Mouse (Mus musculus) embryonic facial prominence, embryonic 15.5 days (tissue): Measurements from ENCODE around the gene Galnt7. TPM values are rescaled to one million over a fixed set of nuclear protein-coding genes. Genes with fewer than 3 reads are reported as not detected.

Experiments used
- ATAC-seq: fragments of 200-750 bp; cut with Nextera tagmentation; 2 replicates; pipeline ENCODE4 v1.8.0; 2017; ENCODE audit warnings: low read depth, moderate TSS enrichment; ENCODE audit not compliant: insufficient number of reproducible peaks, low FRiP score, low TSS enrichment
- H3K27ac ChIP-seq: fragments of 300-500 bp; sonication (generic); replicated peaks from 2 replicates; pipeline ENCODE4 v1.5.1; 2015; ENCODE audit warnings: mild to moderate bottlenecking, inconsistent platforms
- H3K27me3 ChIP-seq: fragments of 300-500 bp; sonication (generic); 2 replicates; pipeline ENCODE4 v1.6.1; 2015; ENCODE audit warnings: inconsistent platforms
- H3K36me3 ChIP-seq: fragments of 300-500 bp; sonication (generic); 2 replicates; pipeline ENCODE4 v1.6.1; 2015; ENCODE audit warnings: mild to moderate bottlenecking, inconsistent platforms
- H3K4me1 ChIP-seq: fragments of 300-500 bp; sonication (generic); 2 replicates; pipeline ENCODE4 v1.6.1; 2015; ENCODE audit warnings: inconsistent platforms
- H3K4me2 ChIP-seq: fragments of 300-500 bp; sonication (generic); replicated peaks from 2 replicates; pipeline ENCODE4 v1.6.1; 2015; ENCODE audit warnings: mild to moderate bottlenecking, inconsistent platforms
- H3K4me3 ChIP-seq: fragments of 300-500 bp; sonication (generic); replicated peaks from 2 replicates; pipeline ENCODE4 v1.5.1; 2015; ENCODE audit warnings: mild to moderate bottlenecking, inconsistent platforms
- H3K9ac ChIP-seq: fragments of 300-500 bp; sonication (generic); 2 replicates; pipeline ENCODE4 v1.6.1; 2015; ENCODE audit warnings: inconsistent platforms
- H3K9me3 ChIP-seq: fragments of 300-500 bp; sonication (generic); replicated peaks from 2 replicates; pipeline ENCODE4 v1.6.1; 2016; ENCODE audit warnings: inconsistent platforms
- whole genome bisulfite sequencing: fragments of 180-500 bp; shearing (Covaris S2); methylation state at CpG from one replicate; pipeline ENCODE4 v1.1.7; 2015; 5-methylcytosine and 5-hydroxymethylcytosine counted together
- polyA plus RNA-seq: library from polyadenylated mRNA; unstranded; fragments of >200 nt; fragmentation: Nextera tagmentation; extraction: Ambion mirVana; gene quantifications from 2 replicates; pipeline ENCODE4 v1.2.1, GENCODE M21; 2015

Gene Galnt7
- polyA plus RNA-seq, 1 experiment from 2014 or later: 14.6 TPM

DNA sequence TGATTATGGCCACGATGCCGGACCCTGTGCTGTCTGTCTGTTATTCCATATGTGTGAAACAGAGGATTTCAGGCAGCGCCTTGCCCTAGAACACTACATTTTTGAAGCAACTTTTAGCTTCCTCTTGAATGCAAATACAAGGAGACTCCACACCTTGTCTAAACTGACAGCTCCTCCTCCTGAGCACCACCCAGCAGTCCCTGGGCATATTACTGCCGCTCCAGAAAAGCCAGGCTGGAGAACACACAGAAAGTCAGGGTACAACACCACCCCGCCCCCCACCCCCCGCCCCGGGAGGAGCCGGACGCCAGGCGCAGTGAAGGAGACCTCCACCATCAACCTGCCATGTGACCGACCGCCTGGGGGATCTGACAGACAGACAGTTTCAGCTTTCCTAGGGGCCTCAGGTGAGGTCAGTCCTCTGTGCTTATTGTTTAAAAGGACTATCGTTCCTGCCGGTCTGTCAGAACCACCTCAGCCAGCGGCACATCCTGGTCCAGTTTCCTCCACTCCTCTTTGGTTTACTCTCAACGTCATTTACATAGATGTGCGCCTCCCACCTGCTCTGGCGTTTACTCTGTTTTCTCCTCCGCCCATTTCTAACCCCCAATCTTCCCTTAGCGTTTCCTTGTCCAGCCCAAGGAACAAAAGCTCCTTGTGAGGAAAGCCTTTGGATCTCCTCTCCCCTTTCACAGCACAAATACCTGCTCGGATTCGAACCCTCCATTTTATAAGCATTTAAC is 52.8 kb downstream of the Galnt7 start:
- H3K36me3 ChIP-seq: no peaks in the 10 kb centered on the region
- no peaks in the 10 kb centered on the region for H3K9me3 ChIP-seq
- ATAC-seq: 0 out of 2 replicates have a peak, but pooled peaks have one; percentile 11
- WGBS: 21% methylated on average over 22 of the region's 22 CpGs
- peak overlapping the region; percentile 38 for H3K4me2 ChIP-seq
- peaks cover 8% of the 10 kb centered on the region; the same call in 1 of the 2 replicates for H3K4me1 ChIP-seq
- no peak overlapping the region for H3K9ac ChIP-seq
- no peaks in the 10 kb centered on the region for H3K27me3 ChIP-seq
- H3K4me3 ChIP-seq: peak overlapping the region; percentile 10
- H3K27ac ChIP-seq: no peak overlapping the region

DNA sequence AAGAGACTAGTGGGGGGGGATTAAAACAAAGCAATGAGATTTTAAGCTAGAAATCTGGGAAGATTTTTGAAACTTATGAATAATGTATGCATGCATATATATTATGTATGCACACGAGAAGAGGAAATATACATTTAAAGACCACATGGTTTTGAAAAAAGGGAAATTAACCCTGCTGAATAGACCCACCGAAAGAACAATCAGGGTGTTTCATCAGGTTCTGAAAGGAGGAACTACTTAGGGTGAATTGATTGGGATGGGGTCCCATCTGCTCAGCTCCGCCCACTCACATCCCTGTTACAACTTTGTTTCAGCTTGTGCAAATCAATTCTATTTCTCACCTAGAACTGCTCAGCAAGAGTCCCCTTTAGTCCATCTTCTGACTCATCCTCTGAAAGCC is 57.0 kb downstream of the Galnt7 start:
- Histone ChIP-seq H3K27ac (no peak overlapping the region), H3K4me3 (no peak overlapping the region), H3K36me3 (no peaks in the 10 kb centered on the region), H3K9ac (no peak overlapping the region), H3K9me3 (no peaks in the 10 kb centered on the region), H3K4me1 (peaks cover 8% of the 10 kb centered on the region; the same call in 1 of the 2 replicates), H3K4me2 (no peak overlapping the region), H3K27me3 (no peaks in the 10 kb centered on the region)
- ATAC-seq: no peak
- WGBS: 61% methylated on average over 3 of the region's 3 CpGs

DNA sequence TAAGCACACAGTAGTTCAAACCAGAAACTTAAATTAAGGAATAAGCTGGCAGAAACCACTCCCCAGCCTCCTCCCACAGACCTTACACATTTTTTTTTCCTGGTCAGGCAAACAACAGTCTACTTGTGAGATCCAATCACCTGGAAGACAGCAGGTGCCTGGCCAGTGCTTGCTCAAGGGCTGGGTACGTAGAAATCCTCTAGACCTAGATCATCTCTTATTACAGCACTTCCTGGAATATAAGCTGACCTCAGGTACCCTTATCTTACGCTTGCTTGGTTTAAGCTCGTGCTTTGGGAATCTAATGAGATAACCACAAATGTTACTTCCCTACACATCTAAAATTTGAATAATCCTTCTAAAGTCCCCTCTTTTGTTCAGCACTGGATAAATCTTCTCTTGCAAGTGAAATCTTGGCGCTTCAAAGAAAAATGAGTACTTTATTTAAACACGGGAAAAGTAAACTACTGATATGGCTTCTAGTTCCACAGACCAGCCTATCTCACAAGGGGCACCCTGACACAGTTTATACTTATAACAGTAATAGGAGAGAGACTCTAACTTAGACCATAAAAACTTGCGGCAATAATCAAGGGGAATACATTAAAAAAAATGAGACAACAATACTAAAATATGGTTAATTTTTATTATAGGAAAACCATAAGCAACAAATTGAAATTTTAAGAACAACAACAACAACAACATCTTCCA is 58.5 kb downstream of the Galnt7 start:
- Histone ChIP-seq H3K4me2 (no peak overlapping the region), H3K4me3 (no peak overlapping the region), H3K9ac (no peak overlapping the region), H3K36me3 (no peaks in the 10 kb centered on the region), H3K27ac (no peak overlapping the region), H3K4me1 (no peaks in the 10 kb centered on the region), H3K9me3 (no peaks in the 10 kb centered on the region), H3K27me3 (no peaks in the 10 kb centered on the region)
- no peak for ATAC-seq
- WGBS: 73% methylated on average over 6 of the region's 6 CpGs

DNA sequence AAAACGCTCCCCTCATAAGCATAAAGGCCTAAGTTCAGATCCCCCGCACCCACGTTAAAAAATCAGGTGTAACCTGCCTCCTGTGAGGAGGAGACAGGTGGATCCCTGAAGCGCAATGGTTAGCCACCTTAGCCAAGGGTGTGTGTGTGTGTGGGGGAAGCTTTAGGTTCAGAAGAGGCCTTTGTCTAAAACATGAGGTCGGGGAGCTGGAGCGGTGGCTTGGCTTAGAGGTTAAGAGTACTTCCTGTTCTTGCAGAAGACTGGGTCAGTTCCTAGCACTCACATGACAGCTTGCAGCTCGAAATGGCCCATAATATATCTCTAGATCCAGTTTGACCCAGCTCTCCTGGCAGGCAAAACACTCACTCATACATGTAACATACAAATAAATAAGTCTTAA is 60.2 kb downstream of the Galnt7 start:
- no peaks in the 10 kb centered on the region for H3K4me1 ChIP-seq
- H3K4me2 ChIP-seq: no peak overlapping the region
- WGBS: 75% methylated on average over 7 of the region's 7 CpGs
- H3K27ac ChIP-seq: no peak overlapping the region
- ATAC-seq: no peak
- H3K9me3 ChIP-seq: no peaks in the 10 kb centered on the region
- no peaks in the 10 kb centered on the region for H3K27me3 ChIP-seq
- H3K9ac ChIP-seq: no peak overlapping the region
- no peak overlapping the region for H3K4me3 ChIP-seq
- no peaks in the 10 kb centered on the region for H3K36me3 ChIP-seq

DNA sequence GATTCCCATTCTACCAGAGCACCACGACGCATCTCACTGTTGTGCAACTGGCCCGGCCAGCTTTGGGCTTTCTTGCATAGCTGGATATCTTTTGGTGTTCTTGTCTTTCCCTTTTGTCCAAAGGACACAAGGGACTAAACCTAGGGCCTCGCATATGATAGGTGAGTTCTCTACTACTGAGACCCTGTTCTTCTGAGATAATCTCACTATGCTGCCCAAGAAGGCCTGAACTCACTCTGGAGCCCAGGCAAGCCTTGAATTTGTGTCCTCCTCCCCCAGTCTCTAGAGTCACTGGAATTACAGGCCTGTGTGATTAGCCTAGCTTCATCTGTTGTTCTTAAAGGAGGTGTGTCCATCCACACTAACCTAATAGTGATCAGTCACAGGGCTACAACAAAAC is 61.2 kb downstream of the Galnt7 start:
- no peak overlapping the region for H3K27ac ChIP-seq
- 91% methylated on average over 4 of the region's 4 CpGs for WGBS
- no peak overlapping the region for H3K4me3 ChIP-seq
- no peaks in the 10 kb centered on the region for H3K9me3 ChIP-seq
- no peaks in the 10 kb centered on the region for H3K4me1 ChIP-seq
- no peak for ATAC-seq
- H3K36me3 ChIP-seq: no peaks in the 10 kb centered on the region
- no peaks in the 10 kb centered on the region for H3K27me3 ChIP-seq
- no peak overlapping the region for H3K9ac ChIP-seq
- no peak overlapping the region for H3K4me2 ChIP-seq

DNA sequence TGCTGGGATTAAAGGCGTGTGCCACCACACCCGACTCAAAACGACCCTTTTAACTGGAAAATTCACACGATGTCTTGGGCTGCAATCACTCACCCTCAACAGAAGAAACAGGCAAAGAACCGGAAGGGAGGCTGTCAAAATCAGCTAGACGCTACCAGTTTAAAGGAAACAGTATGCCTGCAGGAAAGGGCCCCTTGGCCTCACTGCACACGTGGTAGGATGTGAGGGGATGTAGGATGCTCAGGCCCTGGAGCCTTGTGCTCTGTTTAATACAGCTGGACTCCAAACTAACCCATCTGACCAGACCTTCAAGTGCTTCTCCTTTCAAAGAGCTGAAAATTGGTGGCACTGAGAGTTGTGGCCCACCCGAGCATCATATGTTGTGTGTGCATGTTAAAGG is 62.8 kb downstream of the Galnt7 start:
- H3K27ac ChIP-seq: no peak overlapping the region
- H3K4me1 ChIP-seq: no peaks in the 10 kb centered on the region
- no peaks in the 10 kb centered on the region for H3K9me3 ChIP-seq
- H3K36me3 ChIP-seq: no peaks in the 10 kb centered on the region
- H3K4me3 ChIP-seq: no peak overlapping the region
- H3K27me3 ChIP-seq: no peaks in the 10 kb centered on the region
- H3K9ac ChIP-seq: no peak overlapping the region
- ATAC-seq: no peak
- WGBS: 82% methylated on average over 8 of the region's 8 CpGs
- H3K4me2 ChIP-seq: no peak overlapping the region

DNA sequence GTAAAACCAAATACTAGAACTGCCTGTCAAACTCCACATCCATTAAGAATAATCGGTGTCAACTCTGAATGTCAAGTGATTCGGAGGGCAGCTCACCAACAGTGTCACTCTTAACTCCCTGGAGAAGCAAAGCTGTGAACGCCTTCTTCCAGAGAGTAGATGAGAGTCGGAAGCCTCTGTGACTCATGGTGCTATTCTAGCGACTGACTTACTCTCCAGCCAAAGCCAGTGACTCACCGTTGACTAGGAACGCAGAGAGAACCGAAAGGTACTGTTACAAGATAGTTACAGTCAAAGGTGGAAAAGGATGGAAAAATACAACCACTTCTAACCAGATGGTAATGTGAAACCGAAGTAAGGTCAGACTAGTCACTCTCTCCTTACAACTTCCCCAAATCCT is 63.7 kb downstream of the Galnt7 start:
- 83% methylated on average over 9 of the region's 9 CpGs for WGBS
- no peaks in the 10 kb centered on the region for H3K4me1 ChIP-seq
- no peak for ATAC-seq
- H3K9me3 ChIP-seq: no peaks in the 10 kb centered on the region
- no peak overlapping the region for H3K9ac ChIP-seq
- H3K4me3 ChIP-seq: no peak overlapping the region
- no peak overlapping the region for H3K27ac ChIP-seq
- no peak overlapping the region for H3K4me2 ChIP-seq
- H3K27me3 ChIP-seq: no peaks in the 10 kb centered on the region
- no peaks in the 10 kb centered on the region for H3K36me3 ChIP-seq

DNA sequence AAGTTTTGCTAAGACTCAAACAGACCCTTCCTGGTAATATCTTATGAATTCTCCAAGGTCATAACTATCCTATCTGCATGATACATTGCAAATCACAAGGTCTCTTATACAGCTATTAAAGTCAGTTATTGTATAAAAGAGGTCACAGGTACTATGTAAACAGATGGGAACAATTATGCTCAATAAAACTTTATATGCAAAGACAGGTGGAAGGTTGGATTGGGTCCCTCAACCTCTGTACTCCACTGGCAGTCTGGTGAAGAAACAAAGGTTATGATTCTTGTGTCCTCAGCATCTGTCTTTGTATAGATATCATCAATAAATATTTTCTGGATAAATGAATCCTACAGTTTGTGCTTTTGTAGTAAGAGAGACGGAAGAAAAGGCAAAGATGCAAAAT is 64.2 kb downstream of the Galnt7 start:
- Histone ChIP-seq H3K9ac (no peak overlapping the region), H3K36me3 (no peaks in the 10 kb centered on the region), H3K4me1 (no peaks in the 10 kb centered on the region), H3K27ac (no peak overlapping the region), H3K9me3 (no peaks in the 10 kb centered on the region), H3K4me2 (no peak overlapping the region), H3K4me3 (no peak overlapping the region), H3K27me3 (no peaks in the 10 kb centered on the region)
- WGBS: 98% methylated on average over 1 of the region's 1 CpGs
- no peak for ATAC-seq

DNA sequence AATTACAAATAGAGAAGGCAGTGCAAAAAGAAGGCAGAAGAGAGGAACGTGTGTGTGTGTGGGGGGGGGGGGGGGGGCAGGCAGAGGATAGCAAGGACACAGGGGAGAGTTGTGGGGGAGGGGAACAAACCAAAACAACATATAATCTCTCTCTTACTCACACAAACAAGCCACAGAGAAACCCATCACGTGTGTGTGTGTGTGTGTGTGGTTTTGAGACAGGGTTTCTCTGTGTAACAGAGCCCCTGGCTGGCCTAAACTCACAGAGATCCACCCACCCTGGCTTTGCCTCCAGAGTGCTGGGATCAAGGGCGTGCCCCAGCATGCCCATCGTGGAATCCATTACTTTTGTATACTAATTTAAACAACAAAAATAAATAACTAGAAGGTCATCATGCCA is 66.2 kb downstream of the Galnt7 start:
- no peak overlapping the region for H3K27ac ChIP-seq
- no peaks in the 10 kb centered on the region for H3K27me3 ChIP-seq
- no peak overlapping the region for H3K9ac ChIP-seq
- no peaks in the 10 kb centered on the region for H3K36me3 ChIP-seq
- no peak overlapping the region for H3K4me3 ChIP-seq
- H3K4me2 ChIP-seq: no peak overlapping the region
- ATAC-seq: no peak
- 33% methylated on average over 4 of the region's 4 CpGs for WGBS
- H3K9me3 ChIP-seq: no peaks in the 10 kb centered on the region
- H3K4me1 ChIP-seq: no peaks in the 10 kb centered on the region

DNA sequence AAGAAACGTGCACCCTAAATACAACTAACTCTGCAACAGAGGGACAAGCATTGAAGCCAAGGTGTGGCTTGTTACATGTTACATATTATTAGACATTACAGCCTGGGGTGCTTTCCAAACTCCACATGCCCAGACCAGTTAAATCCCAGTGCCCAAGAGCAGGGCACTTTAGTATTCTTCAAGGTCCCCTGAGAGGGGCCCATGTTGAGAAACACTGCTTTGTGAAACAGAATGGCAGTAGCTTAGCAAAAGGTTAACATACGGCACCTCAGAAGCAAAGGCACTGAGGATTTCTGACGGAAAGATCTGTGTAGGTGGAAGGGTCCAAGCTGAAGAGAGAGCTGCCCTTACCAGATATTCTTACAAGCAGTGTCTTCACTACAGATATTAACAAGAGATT is 67.0 kb downstream of the Galnt7 start:
- no peaks in the 10 kb centered on the region for H3K4me1 ChIP-seq
- no peak for ATAC-seq
- WGBS: 63% methylated on average over 3 of the region's 3 CpGs

DNA sequence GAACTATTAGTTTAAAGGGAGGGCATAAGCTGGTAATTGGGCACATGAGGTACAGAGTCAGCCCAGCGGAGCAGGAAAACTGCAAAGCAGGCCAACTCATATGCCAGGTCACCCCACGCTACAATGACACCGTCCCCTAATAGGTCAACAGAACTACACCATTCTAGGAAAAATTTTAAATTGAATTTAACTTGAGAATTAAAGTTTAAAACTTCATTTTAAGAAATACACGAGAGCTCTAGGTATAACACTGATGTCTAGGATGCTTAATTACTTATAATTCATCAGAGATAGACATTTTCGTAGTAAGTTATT is 67.7 kb downstream of the Galnt7 start:
- Histone ChIP-seq H3K4me1 (no peaks in the 10 kb centered on the region), H3K36me3 (no peaks in the 10 kb centered on the region), H3K4me2 (no peak overlapping the region), H3K4me3 (no peak overlapping the region), H3K27ac (no peak overlapping the region), H3K27me3 (no peaks in the 10 kb centered on the region), H3K9me3 (no peaks in the 10 kb centered on the region), H3K9ac (no peak overlapping the region)
- 86% methylated on average over 5 of the region's 5 CpGs for WGBS
- ATAC-seq: no peak

More for the DNA sequence above, 67.0 kb downstream of the Galnt7 start:
- H3K4me2 ChIP-seq: no peak overlapping the region
- no peaks in the 10 kb centered on the region for H3K36me3 ChIP-seq
- no peaks in the 10 kb centered on the region for H3K27me3 ChIP-seq
- H3K9ac ChIP-seq: no peak overlapping the region
- H3K4me3 ChIP-seq: no peak overlapping the region
- H3K27ac ChIP-seq: no peak overlapping the region
- H3K9me3 ChIP-seq: no peaks in the 10 kb centered on the region
